Mouse (Mus musculus) CH12.LX (cell line): ENCODE results near the gene Trnt1.

Source experiments
- CHD1 ChIP-seq: IDR thresholded peaks from 2 replicates; pipeline ENCODE4 v1.6.1; 2012; ENCODE audit warnings: low read depth, low read length, improper control_type of control experiment, inconsistent platforms
- CTCF ChIP-seq, 2 experiments: IDR thresholded peaks in 1 of 2; conservative IDR thresholded peaks in 1 of 2; 2 replicates each; pipeline ENCODE4 v1.5.1; 2011 to 2012; ENCODE audit warnings: low read depth in 2 of 2, low read length in 2 of 2, improper control_type of control experiment in 1 of 2, inconsistent platforms in 1 of 2, mild to moderate bottlenecking in 1 of 2, moderate library complexity in 1 of 2
- E2F4 ChIP-seq: IDR thresholded peaks from 2 replicates; pipeline ENCODE4 v1.6.1; 2011; ENCODE audit warnings: low read depth, low read length, improper control_type of control experiment; ENCODE audit not compliant: insufficient replicate concordance
- GABPA ChIP-seq: IDR thresholded peaks from 2 replicates; pipeline ENCODE4 v1.6.1; 2012; ENCODE audit warnings: low read depth, low read length, improper control_type of control experiment, inconsistent platforms; ENCODE audit not compliant: insufficient replicate concordance
- HCFC1 ChIP-seq: IDR thresholded peaks from 2 replicates; pipeline ENCODE4 v1.6.1; 2012; ENCODE audit warnings: low read depth, mild to moderate bottlenecking, inconsistent platforms, low read length, improper control_type of control experiment
- MAFK ChIP-seq: IDR thresholded peaks from 2 replicates; pipeline ENCODE4 v1.6.1; 2011; ENCODE audit warnings: low read length, improper control_type of control experiment; ENCODE audit not compliant: insufficient replicate concordance
- MAX ChIP-seq: IDR thresholded peaks from 2 replicates; pipeline ENCODE4 v1.6.1; 2011; ENCODE audit warnings: low read length, improper control_type of control experiment
- MXI1 ChIP-seq: IDR thresholded peaks from 2 replicates; pipeline ENCODE4 v1.6.1; 2011; ENCODE audit warnings: mild to moderate bottlenecking, low read depth, low read length, improper control_type of control experiment
- NRF1 ChIP-seq: IDR thresholded peaks from 2 replicates; pipeline ENCODE4 v1.6.1; 2014; ENCODE audit warnings: low read depth, mild to moderate bottlenecking, inconsistent platforms, low read length, improper control_type of control experiment, moderate library complexity
- POLR2A ChIP-seq: IDR thresholded peaks from 2 replicates; pipeline ENCODE4 v1.6.1; 2011; ENCODE audit warnings: low read depth, mild to moderate bottlenecking, improper control_type of control experiment, low read length
- RCOR1 ChIP-seq: conservative IDR thresholded peaks from 2 replicates; pipeline ENCODE4 v1.6.1; 2012; ENCODE audit warnings: low read depth, mild to moderate bottlenecking, inconsistent platforms, low read length, improper control_type of control experiment
- SIN3A ChIP-seq: IDR thresholded peaks from 2 replicates; pipeline ENCODE4 v1.6.1; 2012; ENCODE audit warnings: low read length, improper control_type of control experiment, inconsistent platforms
- ZNF384 ChIP-seq: IDR thresholded peaks from 2 replicates; pipeline ENCODE4 v1.6.1; 2012; ENCODE audit warnings: low read depth, low read length, improper control_type of control experiment, inconsistent platforms

- TF ChIP-seq RCOR1, result no peak
- no peak for TF ChIP-seq POLR2A
- TF ChIP-seq CTCF (conservative IDR thresholded peaks at IDR 0.05 in 1 of 2, IDR thresholded peaks at IDR 0.05 in 1 of 2; ENCODE audit: low read depth in 2 of 2, low read length in 2 of 2), result no peak
- no peak for TF ChIP-seq NRF1
- TF ChIP-seq GABPA, result no peak
- TF ChIP-seq MAFK, result no peak
- TF ChIP-seq CHD1, result no peak
- peak; percentile 54; the same call in 1 of the 2 replicates for TF ChIP-seq MXI1
- TF ChIP-seq ZNF384, result no peak
- no peak for TF ChIP-seq SIN3A
- no peak for TF ChIP-seq E2F4
- TF ChIP-seq HCFC1, result no peak
- TF ChIP-seq MAX, result peak; percentile 39; the same call in 1 of the 2 replicates
These were observed 1.1 kb downstream of the Trnt1 start for GRCm38 (mm10) chr6:106770046-106770445.
